Mouse (Mus musculus) liver, adult 2 months (tissue): Measurements from ENCODE around the gene Plppr1. TPM values are rescaled to one million over a fixed set of nuclear protein-coding genes. Genes with fewer than 3 reads are reported as not detected.
A peak's percentile ranks its signal among the peaks of the same experiment; 100 is the strongest.

Experiments used
- DNase-seq: peaks from one replicate; pipeline ENCODE4 v3.0.0-alpha.2; 2011; ENCODE audit warnings: low read depth, low spot score; ENCODE audit errors: extremely low read depth
- H3K27ac ChIP-seq: fragments of 200-500 bp; replicated peaks from 2 replicates; pipeline ENCODE4 v1.5.1; 2012; ENCODE audit warnings: low read depth, mild to moderate bottlenecking, control low read depth, inconsistent platforms, low read length; ENCODE audit not compliant: insufficient read depth
- H3K27me3 ChIP-seq: fragments of 200-500 bp; 2 replicates; pipeline ENCODE4 v1.6.1; 2012; ENCODE audit warnings: mild to moderate bottlenecking, moderate library complexity, low read length, inconsistent platforms; ENCODE audit not compliant: control insufficient read depth, insufficient read depth
- H3K36me3 ChIP-seq: fragments of 200-500 bp; 2 replicates; pipeline ENCODE4 v1.6.1; 2012; ENCODE audit warnings: low read length, inconsistent platforms; ENCODE audit not compliant: control insufficient read depth, insufficient read depth
- H3K4me1 ChIP-seq: fragments of 200-500 bp; 2 replicates; pipeline ENCODE4 v1.6.1; 2011; ENCODE audit warnings: low read length; ENCODE audit not compliant: control insufficient read depth, insufficient read depth
- H3K4me3 ChIP-seq: fragments of 200-500 bp; 2 replicates; pipeline ENCODE4 v1.5.1; 2011; ENCODE audit warnings: low read depth, mild to moderate bottlenecking, control low read depth, low read length, moderate library complexity; ENCODE audit not compliant: insufficient read depth
- H3K79me2 ChIP-seq: fragments of 200-500 bp; 2 replicates; pipeline ENCODE4 v1.6.1; 2012; ENCODE audit warnings: inconsistent platforms, mild to moderate bottlenecking, low read length, moderate library complexity; ENCODE audit not compliant: control insufficient read depth, insufficient read depth
- H3K9ac ChIP-seq: fragments of 200-500 bp; 2 replicates; pipeline ENCODE4 v1.6.1; 2012; ENCODE audit warnings: low read depth, mild to moderate bottlenecking, control low read depth, inconsistent platforms, low read length
- CTCF ChIP-seq: fragments of 200-500 bp; IDR thresholded peaks from 2 replicates; pipeline ENCODE4 v1.5.1; 2011; ENCODE audit warnings: low read depth, low read length, control low read depth
- POLR2A ChIP-seq: fragments of 200-500 bp; IDR thresholded peaks from 2 replicates; pipeline ENCODE4 v1.6.1; 2011; ENCODE audit warnings: low read length, control low read depth; ENCODE audit not compliant: insufficient read depth; ENCODE audit errors: extremely low read depth
- WGBS: fragments of 180-500 bp; shearing (Covaris S2); methylation state at CpG from one replicate; pipeline ENCODE4 v1.1.7; 2018; 5-methylcytosine and 5-hydroxymethylcytosine counted together
- polyA plus RNA-seq: library from polyadenylated mRNA; depleted of rRNA; stranded (reverse); fragments of >200 nt; gene quantifications from 2 replicates; pipeline ENCODE4 v1.2.3, GENCODE M21; 2012
- total RNA-seq: library from RNA; depleted of rRNA; stranded (reverse); fragments of >200 nt; gene quantifications from 2 replicates; pipeline ENCODE4 v1.2.3, GENCODE M21; 2014

The Plppr1 gene
- total and polyA plus RNA-seq, 2 experiments, result under 0.01 TPM; not detected in 1

DNA sequence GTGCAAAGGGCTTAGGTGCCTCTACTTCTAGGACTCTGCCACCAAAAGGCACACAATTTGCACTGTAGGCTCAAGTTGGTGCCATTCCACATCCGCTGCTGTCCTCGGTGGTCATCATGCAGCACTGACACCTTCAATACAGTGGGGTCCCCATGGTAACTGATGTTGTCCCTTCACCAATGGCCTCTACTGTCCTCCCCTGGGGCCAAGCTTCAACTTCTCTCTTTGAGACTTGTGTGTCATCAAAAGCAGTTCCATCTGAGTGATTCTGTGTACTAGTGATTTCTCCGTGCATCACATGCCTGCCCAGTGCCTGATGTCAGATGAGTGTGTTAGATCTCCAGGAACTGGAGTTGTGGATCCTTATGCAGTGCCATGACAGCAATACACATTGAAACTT is 104.2 kb downstream of the Plppr1 start:
- DNase-seq, result no peak
- TF ChIP-seq CTCF, result no peak
- no peak for TF ChIP-seq POLR2A

DNA sequence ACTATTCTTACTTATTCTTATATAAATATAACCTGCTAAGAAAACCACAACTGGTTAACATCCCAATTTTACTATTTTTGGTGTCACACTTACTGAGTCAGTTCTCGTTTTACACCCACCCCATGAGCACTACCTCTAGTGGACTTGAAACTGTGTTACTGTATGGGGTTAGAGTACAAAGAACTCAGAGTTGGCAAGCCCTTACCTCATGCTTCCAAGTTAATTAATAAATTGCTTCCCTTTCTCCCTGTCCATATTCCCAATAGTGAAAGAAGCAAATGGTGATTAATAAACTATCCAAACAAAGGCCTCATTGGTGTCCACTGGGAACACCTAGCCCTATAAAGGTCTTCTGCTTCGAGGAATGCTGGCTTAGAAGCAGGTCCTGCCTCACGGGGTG is 107.3 kb downstream of the Plppr1 start:
- Histone ChIP-seq H3K27ac (no peak overlapping the region), H3K4me3 (no peak overlapping the region), H3K79me2 (no peaks in the 10 kb centered on the region), H3K27me3 (no peaks in the 10 kb centered on the region), H3K4me1 (no peaks in the 10 kb centered on the region; the same call in 1 of the 2 replicates), H3K36me3 (no peaks in the 10 kb centered on the region), H3K9ac (no peak overlapping the region)
- 46% methylated on average over 3 of the region's 3 CpGs for WGBS
- TF ChIP-seq CTCF, result no peak
- no peak for TF ChIP-seq POLR2A
- DNase-seq, result peak; percentile 78

More for the DNA sequence above, 104.2 kb downstream of the Plppr1 start:
- H3K27me3 ChIP-seq, result no peaks in the 10 kb centered on the region
- no peak overlapping the region for H3K9ac ChIP-seq
- H3K36me3 ChIP-seq, result no peaks in the 10 kb centered on the region
- H3K79me2 ChIP-seq, result no peaks in the 10 kb centered on the region
- H3K27ac ChIP-seq, result no peak overlapping the region
- no peak overlapping the region for H3K4me3 ChIP-seq
- WGBS, result 95% methylated on average over 3 of the region's 3 CpGs
- no peaks in the 10 kb centered on the region; the same call in 1 of the 2 replicates for H3K4me1 ChIP-seq

DNA sequence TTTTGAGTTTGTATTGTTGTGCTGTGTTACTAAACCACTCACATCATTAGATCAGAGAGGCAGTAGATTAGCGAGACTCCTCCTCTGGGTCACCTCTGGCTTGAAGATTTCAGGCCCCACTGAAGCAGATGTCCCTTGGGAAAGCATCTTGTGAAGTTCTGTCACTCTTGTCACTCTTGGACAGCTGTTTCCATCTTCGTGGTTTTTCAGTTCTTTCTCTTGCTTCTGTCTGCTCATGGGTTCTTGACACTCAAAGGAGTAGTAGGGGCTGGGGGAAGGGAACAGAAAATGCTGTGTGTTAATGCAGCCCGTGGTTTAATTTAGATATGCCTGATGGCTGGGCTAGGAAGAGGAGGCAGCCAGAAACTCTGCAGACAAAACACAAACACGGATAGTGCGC is 108.0 kb downstream of the Plppr1 start:
- WGBS, result 91% methylated on average over 5 of the region's 5 CpGs
- Histone ChIP-seq H3K9ac (no peak overlapping the region), H3K4me1 (no peaks in the 10 kb centered on the region; the same call in 1 of the 2 replicates), H3K4me3 (no peak overlapping the region), H3K79me2 (no peaks in the 10 kb centered on the region), H3K27ac (no peak overlapping the region), H3K36me3 (no peaks in the 10 kb centered on the region), H3K27me3 (no peaks in the 10 kb centered on the region)
- DNase-seq, result no peak
- no peak for TF ChIP-seq CTCF
- TF ChIP-seq POLR2A, result no peak

DNA sequence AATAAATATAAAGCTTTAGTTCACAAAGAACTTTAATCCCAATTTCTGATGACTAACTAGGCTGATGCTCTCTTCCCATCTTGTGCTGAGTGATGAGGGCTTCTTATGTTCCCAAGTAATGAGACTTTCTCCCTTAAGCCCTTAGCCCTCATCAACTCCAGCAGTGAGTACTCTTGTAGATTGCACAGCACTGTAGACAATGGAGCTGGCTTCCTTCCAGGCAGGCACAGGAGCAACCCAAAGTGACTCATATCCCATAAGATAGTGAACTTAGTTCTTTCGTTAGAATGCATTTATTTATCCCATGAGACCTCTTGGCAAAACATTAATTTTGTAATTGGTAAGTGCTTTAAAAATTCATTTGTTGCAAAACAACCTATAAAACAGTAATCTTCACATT is 110.4 kb downstream of the Plppr1 start:
- 39% methylated on average over 1 of the region's 1 CpGs for WGBS
- Histone ChIP-seq H3K4me3 (no peak overlapping the region), H3K27me3 (no peaks in the 10 kb centered on the region), H3K36me3 (no peaks in the 10 kb centered on the region), H3K27ac (no peak overlapping the region), H3K79me2 (no peaks in the 10 kb centered on the region), H3K9ac (no peak overlapping the region), H3K4me1 (no peaks in the 10 kb centered on the region; the same call in 1 of the 2 replicates)
- DNase-seq, result no peak
- no peak for TF ChIP-seq CTCF
- no peak for TF ChIP-seq POLR2A

DNA sequence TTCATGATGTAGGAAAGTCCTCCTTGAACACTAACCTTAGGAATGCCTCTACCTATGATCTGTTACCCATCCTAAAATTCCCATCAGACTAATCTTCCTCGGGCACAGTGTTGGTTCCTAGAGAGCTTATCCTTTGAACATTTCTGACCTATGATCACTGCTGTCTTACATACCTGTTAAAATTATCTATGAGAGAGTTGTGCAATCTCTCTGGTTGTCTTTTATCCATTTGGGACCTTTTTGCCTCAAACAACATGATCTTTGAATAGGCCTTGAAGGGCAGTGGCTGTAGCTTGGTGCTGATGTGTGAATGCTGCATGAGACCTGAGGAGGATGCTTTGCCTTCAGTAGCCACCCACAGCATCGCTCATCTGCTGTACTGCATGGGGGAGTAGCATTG is 119.0 kb downstream of the Plppr1 start:
- Histone ChIP-seq H3K9ac (no peak overlapping the region), H3K27me3 (no peaks in the 10 kb centered on the region), H3K79me2 (no peaks in the 10 kb centered on the region), H3K4me1 (peaks cover 17% of the 10 kb centered on the region), H3K4me3 (no peak overlapping the region), H3K27ac (no peak overlapping the region), H3K36me3 (no peaks in the 10 kb centered on the region)
- TF ChIP-seq CTCF, result no peak
- no peak for TF ChIP-seq POLR2A
- DNase-seq, result peak; percentile 90
- WGBS, result 52% methylated on average over 2 of the region's 2 CpGs

DNA sequence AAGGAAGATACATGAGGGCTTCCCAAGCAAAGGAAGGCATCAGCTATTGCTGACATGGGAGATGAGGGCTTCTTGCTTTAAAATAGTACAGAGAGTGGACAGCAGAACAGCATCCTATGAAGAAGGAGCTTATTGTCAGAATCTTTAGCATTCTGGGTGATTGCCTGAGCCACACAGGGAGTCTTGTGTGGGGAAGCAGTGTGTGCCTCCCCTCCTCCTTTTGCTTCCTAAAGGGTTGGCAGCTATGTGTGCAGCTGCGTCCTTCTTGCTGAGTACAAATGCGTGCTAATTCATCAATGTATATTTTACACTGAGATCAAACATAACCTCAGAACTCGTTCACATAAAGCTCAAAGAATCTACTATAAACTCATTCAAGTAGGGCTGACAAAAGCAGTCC is 119.8 kb downstream of the Plppr1 start:
- no peak for TF ChIP-seq CTCF
- no peak for TF ChIP-seq POLR2A
- Histone ChIP-seq H3K4me1 (peaks cover 17% of the 10 kb centered on the region), H3K79me2 (no peaks in the 10 kb centered on the region), H3K27ac (peak overlapping the region; percentile 51; the same call in 1 of the 2 replicates), H3K36me3 (no peaks in the 10 kb centered on the region), H3K9ac (no peak overlapping the region), H3K27me3 (no peaks in the 10 kb centered on the region), H3K4me3 (no peak overlapping the region)
- DNase-seq, result peak; percentile 16
- WGBS, result 38% methylated on average over 3 of the region's 3 CpGs
